Mouse (Mus musculus) left cerebral cortex, adult 2 months (tissue): Measurements from ENCODE around the gene Nt5m. TPM values are rescaled to one million over a fixed set of nuclear protein-coding genes. Genes with fewer than 3 reads are reported as not detected.
A peak's percentile ranks its signal among the peaks of the same experiment; 100 is the strongest.

Experiments used
- DNase-seq, 2 experiments: peaks; one replicate each; pipeline ENCODE4 v3.0.0; 2021 to 2022; ENCODE audit warnings: low spot score in 2 of 2, mixed read lengths in 1 of 2; ENCODE audit errors: extremely low spot score in 1 of 2
- H3K27ac ChIP-seq: fragments of 200-600 bp; 2 replicates; pipeline ENCODE4 v1.8.1; 2022
- H3K4me3 ChIP-seq: fragments of 200-600 bp; 2 replicates; pipeline ENCODE4 v1.8.1; 2022
- CTCF ChIP-seq: fragments of 200-600 bp; IDR thresholded peaks from 2 replicates; pipeline ENCODE4 v1.8.1; 2022; ENCODE audit warnings: antibody characterized with exemption, mild to moderate bottlenecking, moderate library complexity
- intact Hi-C: fragments of 180-260 bp; cut with DNase I; formaldehyde crosslinking; loops from one replicate; pipeline ENCODE4 v1.15.1; 2025
- long read RNA-seq, 2 experiments: library from polyadenylated mRNA; stranded (forward); transcript quantifications; one replicate each; pipeline ENCODE4 v2.0.0; 2021; ENCODE audit warnings: borderline mapping rate in 2 of 2
- total RNA-seq, 2 experiments: library from RNA; stranded (reverse); gene quantifications; 2 replicates each; pipeline ENCODE4 v1.2.3; 2021

Gene Nt5m
- total RNA-seq = 10 to 100 TPM; 49.5 to 51.1 TPM
- long read RNA-seq, experiment 1, transcript Nt5m-201 (5 exons, 1,306 nt) = major isoform, 36 of 50 reads
- long read RNA-seq, experiment 1, partial matches to known transcripts = 2 of 50 reads
- long read RNA-seq, experiment 1, other reads (novel, unspliced or antisense) = 6 of 50 reads
- long read RNA-seq, experiment 2, transcript Nt5m-201 (5 exons, 1,306 nt) = major isoform, 21 of 31 reads
- long read RNA-seq, experiment 2, partial matches to known transcripts = 1 of 31 reads
- long read RNA-seq, experiment 2, other reads (novel, unspliced or antisense) = 6 of 31 reads

- Histone ChIP-seq H3K27ac (peak within 1 kb of the TSS; percentile 99), H3K4me3 (peak within 1 kb of the TSS; percentile 99)
- TF ChIP-seq CTCF = no peak
- intact Hi-C loops = no loop called here
- peak; percentile 92 for DNase-seq
Observed at GRCm38 (mm10) chr11:59839008-59839458, at the start of gene Nt5m. TSS of gene Nt5m (plus strand) at chr11:59839447.

GRCm38 (mm10) chr11:59793390-59793789 is 45.9 kb upstream of the Nt5m start:
- Histone ChIP-seq H3K4me3 (no peak overlapping the region), H3K27ac (no peak overlapping the region)
- DNase-seq = no peak
- intact Hi-C loops = no loop called here
- no peak for TF ChIP-seq CTCF

DNA sequence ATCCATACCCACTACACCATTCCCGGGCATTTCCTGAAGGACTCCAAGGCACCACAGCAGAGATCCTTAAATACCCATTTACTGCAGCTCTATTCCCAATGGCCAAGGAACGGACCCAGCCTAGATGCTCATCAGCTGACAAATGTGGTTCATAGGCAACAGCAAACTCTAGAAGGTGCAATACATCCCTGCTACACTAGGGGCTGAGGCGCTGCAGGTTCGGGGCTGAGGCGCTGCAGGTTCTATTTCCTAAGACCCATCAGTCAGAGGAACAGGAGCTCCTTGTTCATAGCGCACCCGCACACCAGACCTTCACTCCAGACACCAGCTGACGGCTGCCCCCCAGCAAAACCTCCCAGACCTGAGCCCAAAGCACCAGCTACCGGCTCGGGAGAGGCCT is 38.8 kb upstream of the Nt5m start:
- no peak; the same call in 1 of the 2 replicates for TF ChIP-seq CTCF
- Histone ChIP-seq H3K4me3 (no peak overlapping the region), H3K27ac (no peak overlapping the region)
- intact Hi-C loops = no loop called here
- no peak for DNase-seq

- no peak for TF ChIP-seq CTCF
- DNase-seq = no peak
- Histone ChIP-seq H3K27ac (no peak overlapping the region), H3K4me3 (no peak overlapping the region)
- intact Hi-C loops = no loop called here
Observed at GRCm38 (mm10) chr11:59801881-59802280, 37.4 kb upstream of the Nt5m start.

- intact Hi-C loops = no loop called here
- Histone ChIP-seq H3K4me3 (no peak overlapping the region), H3K27ac (no peak overlapping the region)
- DNase-seq = no peak
- TF ChIP-seq CTCF = no peak
Observed at GRCm38 (mm10) chr11:59803516-59803915, 35.7 kb upstream of the Nt5m start.

DNA sequence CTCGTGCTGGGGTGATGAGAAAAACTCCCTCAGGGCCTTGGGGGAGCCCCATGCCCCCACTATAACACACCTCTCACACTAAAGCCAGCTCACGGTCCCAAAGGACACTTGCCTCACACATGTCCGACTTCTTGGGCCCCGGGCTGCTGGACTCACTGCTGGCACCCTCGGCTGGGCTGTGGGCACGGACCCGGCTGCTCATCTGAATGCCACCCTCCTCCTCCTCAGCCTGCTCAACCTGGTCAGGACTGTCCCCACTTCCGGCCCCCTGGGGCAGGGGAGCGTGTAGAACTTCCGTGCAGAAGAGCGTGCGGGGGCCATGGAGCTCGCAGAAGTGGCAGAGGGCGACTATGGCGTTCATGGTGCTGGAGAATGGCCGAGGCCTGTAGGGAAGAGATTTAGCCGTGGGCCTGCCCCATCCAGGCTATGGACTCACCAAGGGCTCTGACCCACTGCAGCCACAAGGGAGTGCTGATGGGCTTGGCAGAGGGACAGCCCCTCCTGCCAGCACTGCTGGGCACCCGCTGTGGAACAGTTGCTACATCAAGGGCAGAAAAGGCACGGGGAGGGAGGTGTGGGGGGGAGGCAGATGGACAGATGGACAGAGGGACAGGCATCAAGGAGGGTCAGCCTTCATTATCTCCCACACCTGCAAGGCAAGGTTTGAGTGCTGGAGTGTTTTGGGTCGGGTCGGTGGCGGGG is 34.7 kb upstream of the Nt5m start:
- no peak for TF ChIP-seq CTCF
- Histone ChIP-seq H3K27ac (no peak overlapping the region), H3K4me3 (no peak overlapping the region)
- intact Hi-C loops = no loop called here
- DNase-seq = no peak

DNA sequence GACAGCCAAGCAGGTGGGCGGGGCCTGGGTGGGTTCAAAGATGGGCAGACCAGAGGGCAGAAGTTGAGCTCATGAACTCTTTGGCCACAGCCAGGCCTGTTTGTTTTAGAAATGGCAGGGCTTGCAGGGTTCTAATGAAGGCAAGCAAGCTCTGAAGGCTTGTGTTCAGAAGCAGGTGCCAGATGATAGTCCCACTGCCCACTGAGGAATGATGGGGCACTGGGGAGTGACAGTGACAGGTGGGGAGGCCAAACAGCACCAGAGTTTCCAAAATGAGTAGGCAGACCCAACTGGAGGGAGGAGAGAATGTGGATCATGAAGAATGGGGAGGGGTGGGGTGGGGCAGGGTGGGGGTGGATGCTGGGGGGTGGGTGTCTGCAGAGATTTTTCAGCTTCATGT is 34.0 kb upstream of the Nt5m start:
- DNase-seq = no peak
- Histone ChIP-seq H3K4me3 (no peak overlapping the region), H3K27ac (no peak overlapping the region)
- intact Hi-C loops = no loop called here
- no peak for TF ChIP-seq CTCF

DNA sequence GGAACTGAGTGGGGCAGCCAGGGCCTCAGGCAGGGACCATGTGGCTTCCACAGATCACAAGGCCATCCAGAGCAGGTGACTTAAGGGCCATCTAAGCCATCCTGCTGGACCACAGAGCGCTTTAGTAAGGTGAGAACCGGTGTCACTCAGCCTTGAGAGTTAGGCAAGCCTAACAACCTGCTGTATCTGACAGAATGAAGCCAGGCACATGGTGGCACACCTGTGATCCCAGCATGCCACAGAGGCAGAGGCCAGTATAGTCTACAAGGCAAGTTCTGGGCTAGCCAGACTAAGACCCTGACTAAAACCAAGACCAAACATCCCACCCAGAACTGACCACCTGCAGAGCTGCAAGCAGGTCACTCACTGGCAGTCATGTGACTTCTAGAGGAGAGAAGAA is 33.6 kb upstream of the Nt5m start:
- H3K27ac ChIP-seq = no peak overlapping the region
- no peak for TF ChIP-seq CTCF
- intact Hi-C loops = no loop called here
- H3K4me3 ChIP-seq = no peak overlapping the region
- DNase-seq = no peak

DNA sequence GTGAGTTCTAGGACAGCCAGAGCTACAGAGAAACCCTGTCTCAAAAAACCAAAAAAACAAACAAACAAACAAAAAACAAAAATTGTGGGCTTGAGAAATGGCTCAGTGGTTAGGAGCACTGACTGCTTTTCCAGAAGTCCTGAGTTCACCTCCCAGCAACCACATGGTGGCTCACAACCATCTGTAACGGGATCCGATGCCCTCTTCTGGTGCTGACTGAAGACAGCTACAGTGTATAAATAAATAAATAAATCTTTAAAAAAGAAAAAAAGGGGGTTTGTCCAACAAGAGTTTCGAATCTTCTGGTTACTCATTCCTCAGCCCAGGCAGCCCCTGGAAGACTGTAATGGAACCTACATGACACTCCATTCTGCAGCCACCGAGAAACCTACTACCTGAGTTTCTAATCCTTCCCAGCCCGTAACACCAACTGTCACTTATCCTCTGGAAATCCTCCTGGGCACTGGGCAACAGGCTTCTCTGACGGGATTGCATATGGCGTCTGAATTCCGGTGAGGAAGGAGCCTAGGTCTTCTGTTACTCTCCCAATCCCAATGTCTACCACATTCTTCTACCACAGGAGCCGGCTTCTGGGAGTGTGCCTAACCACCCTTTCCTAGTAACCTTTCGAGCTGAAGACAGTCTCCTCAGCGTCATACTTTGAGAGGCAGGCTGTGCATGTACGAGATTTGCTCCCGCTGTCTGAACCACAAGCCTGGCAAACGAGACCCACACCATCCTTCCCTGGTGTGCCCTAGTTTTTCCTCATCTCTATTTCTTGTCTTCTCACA is 30.9 kb upstream of the Nt5m start:
- TF ChIP-seq CTCF = no peak; the same call in 1 of the 2 replicates
- no peak overlapping the region for H3K27ac ChIP-seq
- H3K4me3 ChIP-seq = peak overlapping the region; percentile 86
- intact Hi-C loops = no loop called here
- DNase-seq = no peak

DNA sequence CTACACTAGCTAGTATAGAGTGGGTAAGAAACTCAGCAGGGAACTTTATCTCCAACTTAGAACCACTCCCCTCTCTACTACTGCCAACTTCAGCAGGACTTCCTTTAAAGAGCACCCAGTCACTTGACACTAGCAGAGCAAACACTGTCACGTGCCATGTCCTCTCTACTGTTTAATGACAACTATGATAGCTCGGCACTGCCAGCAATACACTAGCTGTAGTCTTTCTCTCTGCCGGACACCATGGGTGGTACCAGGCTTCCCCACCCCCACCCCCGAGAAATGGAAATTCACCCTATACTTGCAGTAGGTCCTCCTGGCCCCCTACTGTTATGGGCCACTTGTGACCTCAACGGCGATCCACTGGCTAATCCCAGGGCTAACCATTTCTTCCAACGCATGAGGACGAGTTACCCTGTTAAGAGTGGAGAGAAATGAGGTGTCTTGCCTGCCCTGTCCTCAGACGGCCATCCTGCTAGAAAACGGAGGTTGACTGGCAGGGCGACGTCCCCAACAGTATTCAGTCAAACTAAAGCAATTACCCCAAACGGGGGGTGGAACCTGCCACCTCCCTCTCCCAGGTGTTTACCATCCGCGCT is 30.1 kb upstream of the Nt5m start:
- no peak for DNase-seq
- intact Hi-C loops = no loop called here
- peak overlapping the region; percentile 100 for H3K27ac ChIP-seq

GRCm38 (mm10) chr11:59809670-59810474 is 29.4 kb upstream of the Nt5m start, which contains the start of gene Flcn:
TSS of gene Flcn (minus strand) at chr11:59810016.
- H3K27ac ChIP-seq = peak within 1 kb of the TSS; percentile 100
- H3K4me3 ChIP-seq = peak within 1 kb of the TSS; percentile 86
- TF ChIP-seq CTCF = peak; percentile 35
- peak; percentile 83 to 84 for DNase-seq
- intact Hi-C loops = no loop called here

More for the DNA sequence above, 30.1 kb upstream of the Nt5m start:
- peak overlapping the region; percentile 86 for H3K4me3 ChIP-seq
- TF ChIP-seq CTCF = no peak
